Mouse (Mus musculus) layer of hippocampus, adult 2 months (tissue): Measurements from ENCODE around the gene Crlf1. TPM values are rescaled to one million over a fixed set of nuclear protein-coding genes. Genes with fewer than 3 reads are reported as not detected.

Experiments used
- DNase-seq, 2 experiments: peaks; one replicate each; pipeline ENCODE4 v3.0.0; 2022; ENCODE audit warnings: low spot score in 2 of 2
- H3K27ac ChIP-seq: fragments of 200-600 bp; 2 replicates; pipeline ENCODE4 v1.8.1; 2022
- H3K4me3 ChIP-seq: fragments of 200-600 bp; 2 replicates; pipeline ENCODE4 v1.8.1; 2022; ENCODE audit warnings: mild to moderate bottlenecking
- CTCF ChIP-seq: fragments of 200-600 bp; conservative IDR thresholded peaks from 2 replicates; pipeline ENCODE4 v1.8.1; 2022; ENCODE audit warnings: antibody characterized with exemption, mild to moderate bottlenecking, moderate library complexity
- total RNA-seq, 2 experiments: library from RNA; stranded (reverse); gene quantifications; 2 replicates each; pipeline ENCODE4 v1.2.3; 2021

Gene Crlf1
- total RNA-seq, 2 experiments from 2014 or later = 44.5 to 47.1 TPM

DNA sequence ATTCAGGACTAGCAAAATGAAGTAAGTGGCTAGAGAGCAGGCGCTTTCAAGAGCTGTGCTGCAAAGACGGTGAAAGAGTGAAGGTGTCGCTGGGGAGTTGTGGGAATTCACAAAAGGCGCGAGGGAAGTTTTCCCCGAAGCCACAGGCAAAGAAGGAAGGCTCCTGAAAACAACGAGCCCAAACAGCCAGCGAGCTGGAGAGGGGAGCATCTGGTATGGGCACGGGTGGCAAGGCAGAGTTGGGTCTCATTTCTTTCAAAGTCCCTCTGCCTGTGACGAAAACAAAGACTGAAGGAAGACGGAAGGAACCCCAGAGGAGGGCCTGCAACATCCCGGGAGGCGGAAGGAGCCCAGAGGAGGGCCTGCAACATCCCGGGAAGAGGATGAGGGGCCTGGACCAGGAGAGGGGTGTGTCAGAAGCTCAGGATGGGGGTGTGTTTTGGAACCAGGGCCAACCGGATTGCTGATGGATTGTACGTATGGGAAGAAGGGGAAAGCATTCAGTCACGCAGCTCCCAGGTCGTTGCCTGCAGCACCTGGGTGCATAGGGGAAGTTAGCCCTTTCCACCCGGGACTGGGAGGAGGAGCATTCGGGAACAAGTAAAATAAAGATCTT, 2.0 kb upstream of the Crlf1 start:
- no peak for DNase-seq
- no peak overlapping the region for H3K27ac ChIP-seq
- no peak for TF ChIP-seq CTCF
- H3K4me3 ChIP-seq = no peak overlapping the region

DNA sequence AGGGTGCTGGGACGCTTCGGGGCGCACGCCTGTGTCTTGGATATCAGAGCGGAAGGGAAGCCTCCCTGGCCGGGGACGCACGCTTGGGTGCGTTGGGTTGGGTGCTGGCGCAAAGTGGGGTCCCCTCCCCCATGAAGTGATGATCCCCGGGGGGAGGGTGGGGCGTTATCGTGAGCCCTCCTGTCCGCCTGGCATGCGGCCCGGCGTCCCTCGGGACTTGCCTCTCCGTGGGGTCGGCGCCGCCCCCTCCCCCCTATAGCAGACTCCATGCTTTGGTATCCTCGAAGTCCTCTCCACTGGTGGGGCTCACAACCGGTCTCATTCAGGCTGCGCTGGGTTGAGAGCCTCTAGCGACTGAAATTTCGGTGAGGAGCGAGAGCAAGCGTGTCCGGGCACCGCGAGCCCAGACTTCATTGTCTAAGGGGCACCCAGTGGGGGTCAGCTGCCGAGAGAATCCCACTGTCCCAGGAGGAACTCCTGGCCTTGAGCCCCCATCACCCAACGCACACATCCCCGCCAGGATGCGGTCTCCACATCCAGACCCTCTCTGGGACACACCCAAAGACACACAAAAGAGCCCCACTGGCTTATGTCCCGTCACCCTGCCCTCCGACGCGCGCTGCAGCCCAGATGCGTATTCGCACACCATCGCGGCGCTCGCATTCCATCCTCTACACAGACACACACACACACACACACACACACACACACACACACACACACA, 896 bp downstream of the Crlf1 start:
- H3K27ac ChIP-seq = peak overlapping the region; percentile 89
- no peak for DNase-seq
- TF ChIP-seq CTCF = no peak
- peak overlapping the region; percentile 55 for H3K4me3 ChIP-seq

GRCm38 (mm10) chr8:70494416-70494945, 1.5 kb downstream of the Crlf1 start:
- H3K27ac ChIP-seq = peak overlapping the region; percentile 56
- peak overlapping the region; percentile 55 for H3K4me3 ChIP-seq
- DNase-seq = no peak
- no peak for TF ChIP-seq CTCF

DNA sequence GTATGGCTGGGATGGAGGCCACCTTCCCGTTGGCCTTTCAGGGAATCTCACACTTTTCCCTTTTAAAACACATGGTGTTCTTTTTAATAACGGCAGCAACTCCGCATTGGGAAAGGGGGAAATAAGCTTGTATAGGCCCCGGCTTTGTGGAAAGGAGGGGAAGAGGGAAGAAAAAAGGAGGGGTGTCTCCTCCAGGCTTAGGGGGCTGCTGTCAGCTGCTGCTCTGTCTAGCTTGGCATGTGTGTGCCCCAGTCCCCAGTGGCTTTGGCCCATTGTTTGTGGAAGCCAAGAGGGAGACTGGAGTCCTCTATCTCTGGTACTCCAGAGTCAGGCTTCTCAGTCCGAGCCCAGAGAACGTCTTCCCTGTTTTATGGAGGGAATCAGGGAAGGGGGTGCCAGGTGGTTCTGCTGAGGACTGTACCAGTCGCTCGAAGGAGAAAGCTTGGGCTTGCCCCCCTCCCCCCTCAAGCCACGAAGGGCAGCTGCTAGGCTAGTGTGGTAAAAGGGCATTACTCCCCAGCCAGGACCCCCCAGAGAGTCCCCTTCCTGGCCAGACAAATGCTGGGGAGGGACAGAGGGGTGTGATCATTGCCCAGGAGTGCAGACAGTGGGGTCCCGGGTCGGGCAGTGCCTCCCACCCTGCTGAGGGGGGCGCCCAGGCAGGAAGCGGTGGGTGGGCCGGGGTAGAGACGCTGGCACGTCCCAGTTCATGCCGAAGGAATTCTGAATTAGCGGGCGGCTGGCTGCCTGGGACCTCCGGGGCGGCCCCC, 2.2 kb downstream of the Crlf1 start:
- no peak for DNase-seq
- Histone ChIP-seq H3K4me3 (peak overlapping the region; percentile 55), H3K27ac (0 out of 2 replicates have a peak overlapping the region, but pooled peaks have one; percentile 56)
- no peak for TF ChIP-seq CTCF

GRCm38 (mm10) chr8:70495771-70496062, 2.8 kb downstream of the Crlf1 start:
- Histone ChIP-seq H3K4me3 (no peak overlapping the region), H3K27ac (no peak overlapping the region)
- no peak for TF ChIP-seq CTCF
- DNase-seq = no peak

GRCm38 (mm10) chr8:70500386-70501301, 7.7 kb downstream of the Crlf1 start:
- no peak overlapping the region for H3K4me3 ChIP-seq
- DNase-seq = no peak
- TF ChIP-seq CTCF = no peak
- H3K27ac ChIP-seq = no peak overlapping the region

GRCm38 (mm10) chr8:70501820-70502529, 9.0 kb downstream of the Crlf1 start:
- Histone ChIP-seq H3K4me3 (no peak overlapping the region), H3K27ac (peak overlapping the region; percentile 51; the same call in 1 of the 2 replicates)
- TF ChIP-seq CTCF = no peak
- no peak for DNase-seq

DNA sequence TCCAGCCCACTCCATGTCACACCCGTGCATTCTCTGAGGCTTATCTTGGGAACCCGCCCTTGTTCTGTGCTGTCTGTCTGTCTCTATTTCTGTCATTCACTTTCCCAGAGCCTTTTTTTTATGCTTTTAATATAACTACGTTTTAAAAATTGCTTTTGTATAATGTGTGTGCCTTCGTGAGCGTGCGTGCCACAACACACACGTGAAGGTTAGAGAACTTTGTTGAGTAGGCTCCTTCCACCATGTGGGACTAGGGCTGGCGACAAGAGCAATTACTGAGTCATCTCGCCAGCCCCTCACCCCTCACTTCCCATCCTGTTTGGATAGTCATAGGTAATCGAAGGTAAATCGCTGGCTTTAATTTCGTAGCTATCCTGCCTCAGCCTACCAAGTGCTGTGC, 9.6 kb downstream of the Crlf1 start:
- Histone ChIP-seq H3K4me3 (no peak overlapping the region), H3K27ac (peak overlapping the region; percentile 51; the same call in 1 of the 2 replicates)
- DNase-seq = no peak
- no peak for TF ChIP-seq CTCF

DNA sequence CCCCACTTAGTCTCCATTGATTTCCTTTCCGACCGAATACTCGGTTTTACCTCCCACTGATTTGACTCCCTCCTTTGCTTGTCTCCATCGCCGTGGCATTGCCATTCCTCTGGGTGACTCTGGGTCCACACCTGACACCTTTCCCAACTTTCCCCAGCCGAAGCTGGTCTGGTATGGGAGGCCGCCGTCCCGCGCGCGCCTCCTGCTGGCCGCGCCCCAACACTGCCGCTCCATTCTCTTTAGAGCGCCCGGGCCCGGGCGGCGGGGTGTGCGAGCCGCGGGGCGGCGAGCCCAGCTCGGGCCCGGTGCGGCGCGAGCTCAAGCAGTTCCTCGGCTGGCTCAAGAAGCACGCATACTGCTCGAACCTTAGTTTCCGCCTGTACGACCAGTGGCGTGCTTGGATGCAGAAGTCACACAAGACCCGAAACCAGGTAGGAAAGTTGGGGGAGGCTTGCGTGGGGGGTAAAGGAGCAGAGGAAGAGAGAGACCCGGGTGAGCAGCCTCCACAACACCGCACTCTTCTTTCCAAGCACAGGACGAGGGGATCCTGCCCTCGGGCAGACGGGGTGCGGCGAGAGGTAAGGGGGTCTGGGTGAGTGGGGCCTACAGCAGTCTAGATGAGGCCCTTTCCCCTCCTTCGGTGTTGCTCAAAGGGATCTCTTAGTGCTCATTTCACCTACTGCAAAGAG, 10.2 kb downstream of the Crlf1 start:
- peak in 1 of 2 experiments; percentile 70 for DNase-seq

GRCm38 (mm10) chr8:70504291-70504716, 11.3 kb downstream of the Crlf1 start:
- Histone ChIP-seq H3K27ac (peak overlapping the region; percentile 99), H3K4me3 (peak overlapping the region; percentile 2; the same call in 1 of the 2 replicates)
- peak in 1 of 2 experiments; percentile 54 for DNase-seq
- no peak for TF ChIP-seq CTCF

More for the DNA sequence above, 10.2 kb downstream of the Crlf1 start:
- peak; percentile 84 for TF ChIP-seq CTCF
- H3K4me3 ChIP-seq = no peak overlapping the region
- H3K27ac ChIP-seq = peak overlapping the region; percentile 99

DNA sequence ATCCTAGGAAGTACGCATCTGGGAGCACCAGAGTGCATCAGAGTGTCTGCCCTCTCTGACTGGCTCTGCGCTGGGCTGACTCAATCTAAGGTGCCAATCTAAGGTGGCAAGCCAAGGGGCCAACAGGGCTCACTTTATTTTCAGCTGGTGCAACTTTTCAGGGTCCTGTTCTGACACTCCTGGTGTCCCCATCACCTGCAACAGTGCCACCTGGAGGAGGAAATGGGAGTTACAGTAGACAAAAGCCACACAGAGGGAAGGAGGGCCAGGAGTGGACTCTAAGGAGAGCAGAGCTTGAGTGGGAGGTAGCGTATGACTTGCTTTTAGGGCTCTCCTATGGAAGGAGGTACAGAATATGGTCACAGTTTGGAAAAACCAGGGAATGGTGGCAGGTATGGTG, 11.9 kb downstream of the Crlf1 start:
- Histone ChIP-seq H3K4me3 (peak overlapping the region; percentile 68; the same call in 1 of the 2 replicates), H3K27ac (peak overlapping the region; percentile 99)
- TF ChIP-seq CTCF = peak; percentile 95
- peak; percentile 78 to 89 for DNase-seq
